Mouse (Mus musculus): ENCODE data around the gene Pla2r1.

DNA sequence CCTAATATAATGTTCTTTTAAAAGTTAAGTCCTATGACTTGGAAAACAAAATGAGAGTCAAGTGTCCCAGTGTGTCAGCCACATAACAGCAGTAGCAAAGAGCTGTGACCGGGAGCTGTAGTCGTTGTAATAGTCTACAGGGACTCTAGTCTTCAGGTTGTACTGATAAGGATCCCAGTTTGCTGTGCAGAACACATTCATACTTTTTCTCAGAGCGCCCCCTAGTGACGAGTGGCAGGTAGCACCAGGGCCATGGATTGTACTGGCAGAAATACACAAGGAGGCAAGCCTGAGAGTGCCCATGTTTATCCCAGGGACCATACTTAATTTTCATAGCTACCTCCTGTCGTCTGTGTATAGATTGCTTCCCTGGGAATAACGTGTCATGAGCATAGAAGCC is 135.0 kb downstream of the Pla2r1 start:
- no peak for TF ChIP-seq POLR2A (IDR thresholded peaks at IDR 0.05; ENCODE audit: insufficient read length, low read depth)
- no peak for TF ChIP-seq E2F4 (IDR thresholded peaks at IDR 0.05; ENCODE audit: insufficient read depth)
- no peak for TF ChIP-seq USF1 (IDR thresholded peaks at IDR 0.05; ENCODE audit: low read depth)
- TF ChIP-seq CEBPB (IDR thresholded peaks at IDR 0.05; ENCODE audit: insufficient read depth, poor library complexity, severe bottlenecking) = no peak
